Mouse (Mus musculus) brain, adult 10 weeks (tissue): ENCODE measurements around the gene Gm10118. TPM values are rescaled to one million over a fixed set of nuclear protein-coding genes. Genes with fewer than 3 reads are reported as not detected.

Source experiments
- polyA plus RNA-seq: library from polyadenylated mRNA; stranded (reverse); fragments of 350-450 nt; fragmentation: Illumina TruSeq; extraction: RNeasy Lipid Tissue Mini Kit (QIAGEN cat#74804); gene quantifications from one replicate; pipeline ENCODE4 v1.2.3, GENCODE M21; 2015; ENCODE audit warnings: low read depth, low replicate concordance

Gene Gm10118
- polyA plus RNA-seq, result 3.3 TPM

DNA sequence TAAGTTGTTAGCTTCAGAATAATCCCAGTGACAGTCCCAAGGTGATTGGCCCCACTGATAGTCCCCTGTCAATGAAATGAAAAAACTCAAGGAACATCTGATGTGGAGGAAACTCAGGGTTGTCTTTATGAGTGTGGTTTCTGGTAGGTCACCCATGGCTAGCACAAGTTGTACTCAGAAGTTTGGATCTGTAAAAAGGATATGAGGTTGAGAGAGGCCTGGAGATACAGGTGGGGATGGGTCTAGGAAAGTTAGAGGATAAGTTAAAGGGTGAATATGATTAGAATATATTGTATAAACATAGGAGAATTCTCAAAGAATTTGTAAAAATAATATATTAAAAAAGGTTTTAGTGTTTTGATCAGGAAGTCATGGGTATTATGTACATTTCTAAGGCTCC lies at the start of gene Gm10118:
Gm10118 (minus strand) TSS at position 101 of the 400 bp plus-strand sequence.

Other genes with a start within 250 kb of the Gm10118 start
- gene Lrrtm3, start 162.8 kb upstream of the Gm10118 start, polyA plus RNA-seq, result 47.7 TPM